Mouse (Mus musculus) thymus, adult 2 months (tissue): Measurements from ENCODE around the gene Bsnd.

Experiments
- CTCF ChIP-seq: fragments of 200-500 bp; IDR thresholded peaks from 2 replicates; pipeline ENCODE4 v1.5.1; 2012; ENCODE audit warnings: mild to moderate bottlenecking, control low read depth, low read length, moderate library complexity, borderline replicate concordance; ENCODE audit not compliant: control insufficient read depth, poor library complexity, insufficient read depth; ENCODE audit errors: extremely low read depth
- POLR2A ChIP-seq: fragments of 200-500 bp; IDR thresholded peaks from 2 replicates; pipeline ENCODE4 v1.6.1; 2012; ENCODE audit warnings: mild to moderate bottlenecking, low read length, control low read depth, moderate library complexity; ENCODE audit not compliant: control insufficient read depth, poor library complexity, insufficient read depth; ENCODE audit errors: extremely low read depth

DNA sequence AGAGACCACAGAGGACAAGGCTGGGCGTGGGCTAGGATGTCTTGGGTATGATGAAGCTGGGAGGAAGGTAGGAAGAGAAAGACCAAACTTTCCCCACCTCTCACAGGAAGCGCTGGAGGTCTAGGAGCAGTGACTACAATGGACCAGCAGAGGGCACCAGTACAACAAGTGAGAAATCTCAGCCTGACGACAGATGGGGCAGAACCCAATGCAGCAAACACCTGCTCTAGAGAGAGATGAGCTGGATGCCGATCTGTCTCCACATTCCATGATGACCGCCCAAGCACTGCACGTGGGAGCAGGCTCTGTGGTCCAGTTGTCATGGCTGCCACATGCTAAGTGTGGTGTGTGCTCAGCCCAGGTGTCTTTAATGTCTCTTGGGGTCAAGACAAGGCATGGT lies 17.8 kb downstream of the Bsnd start:
- TF ChIP-seq CTCF (peak; percentile 51; the same call in 1 of the 2 replicates), POLR2A (no peak)
